Mouse (Mus musculus) hindbrain, postnatal 0 days (tissue): ENCODE measurements around the gene Tbc1d4. TPM values are rescaled to one million over a fixed set of nuclear protein-coding genes. Genes with fewer than 3 reads are reported as not detected.
"Not testable (repeated sequence)": the region's sequence is repeated elsewhere in the genome, so short reads cannot be mapped to it uniquely, and the experiment has no call there.

ENCODE experiments used
- ATAC-seq: fragments of 200-750 bp; cut with Nextera tagmentation; 2 replicates; pipeline ENCODE4 v1.8.0; 2017; ENCODE audit warnings: mild to moderate bottlenecking, moderate TSS enrichment, moderate library complexity
- DNase-seq: peaks from one replicate; pipeline ENCODE4 v3.0.0-alpha.2; 2015; ENCODE audit warnings: low spot score
- H3K27ac ChIP-seq: fragments of 300-500 bp; sonication (generic); 2 replicates; pipeline ENCODE4 v1.5.1; 2014; ENCODE audit warnings: mild to moderate bottlenecking
- H3K27me3 ChIP-seq: fragments of 300-500 bp; sonication (generic); 2 replicates; pipeline ENCODE4 v1.6.1; 2014; ENCODE audit warnings: low read length, mixed read lengths; ENCODE audit not compliant: insufficient read depth
- H3K36me3 ChIP-seq: fragments of 300-500 bp; sonication (generic); 2 replicates; pipeline ENCODE4 v1.6.1; 2014; ENCODE audit warnings: low read length, mixed read lengths; ENCODE audit not compliant: insufficient read depth
- H3K4me1 ChIP-seq: fragments of 300-500 bp; sonication (generic); 2 replicates; pipeline ENCODE4 v1.6.1; 2014; ENCODE audit warnings: antibody characterized with exemption, low read length, mixed read lengths; ENCODE audit not compliant: insufficient read depth
- H3K4me2 ChIP-seq: fragments of 300-500 bp; sonication (generic); 2 replicates; pipeline ENCODE4 v1.6.1; 2014; ENCODE audit warnings: low read depth, mild to moderate bottlenecking, low read length, moderate library complexity, mixed read lengths
- H3K4me3 ChIP-seq: fragments of 300-500 bp; sonication (generic); 2 replicates; pipeline ENCODE4 v1.5.1; 2014; ENCODE audit warnings: low read length
- H3K9ac ChIP-seq: fragments of 300-500 bp; sonication (generic); replicated peaks from 2 replicates; pipeline ENCODE4 v1.6.1; 2014; ENCODE audit warnings: mild to moderate bottlenecking, low read length, moderate library complexity, mixed read lengths
- H3K9me3 ChIP-seq: fragments of 300-500 bp; sonication (generic); 2 replicates; pipeline ENCODE4 v1.6.1; 2016; ENCODE audit warnings: low read length, mixed read lengths
- CTCF ChIP-seq: IDR thresholded peaks from 2 replicates; pipeline ENCODE4 v1.5.1; 2016; ENCODE audit warnings: antibody characterized with exemption, control low read depth, low read depth
- WGBS: fragments of 180-500 bp; shearing (Covaris S2); extraction: QIAGEN DNeasy Blood & Tissue Kit; methylation state at CpG from one replicate; pipeline ENCODE4 v1.1.7; 2014; 5-methylcytosine and 5-hydroxymethylcytosine counted together
- polyA plus RNA-seq: library from polyadenylated mRNA; unstranded; fragments of >200 nt; fragmentation: Nextera tagmentation; extraction: Ambion mirVana; gene quantifications from 2 replicates; pipeline ENCODE4 v1.2.1, GENCODE M21; 2015
- total RNA-seq: library from RNA; depleted of rRNA; stranded (reverse); fragments of >200 nt; gene quantifications from 2 replicates; pipeline ENCODE4 v1.2.3, GENCODE M21; 2014

Gene Tbc1d4
- total and polyA plus RNA-seq, 2 experiments from 2014 or later, result 11.5 to 29.5 TPM

- Histone ChIP-seq H3K4me2 (no peak overlapping the region), H3K9me3 (no peaks in the 10 kb centered on the region), H3K27ac (no peak overlapping the region), H3K4me3 (no peak overlapping the region), H3K9ac (no peak overlapping the region), H3K27me3 (no peaks in the 10 kb centered on the region), H3K4me1 (no peaks in the 10 kb centered on the region; the same call in 1 of the 2 replicates), H3K36me3 (no peaks in the 10 kb centered on the region)
- ATAC-seq (no peak), DNase-seq (no peak)
- 87% methylated on average over 13 of the region's 13 CpGs for WGBS
- TF ChIP-seq CTCF, result no peak
Measured at GRCm38 (mm10) chr14:101595301-101596080, 13.5 kb downstream of the Tbc1d4 start.

GRCm38 (mm10) chr14:101594001-101594400 lies 15.0 kb downstream of the Tbc1d4 start:
- Histone ChIP-seq H3K9me3 (no peaks in the 10 kb centered on the region), H3K4me2 (no peak overlapping the region), H3K9ac (no peak overlapping the region), H3K27me3 (no peaks in the 10 kb centered on the region), H3K36me3 (no peaks in the 10 kb centered on the region), H3K27ac (no peak overlapping the region), H3K4me1 (no peaks in the 10 kb centered on the region; the same call in 1 of the 2 replicates), H3K4me3 (no peak overlapping the region)
- ATAC-seq (no peak), DNase-seq (no peak)
- no peak for TF ChIP-seq CTCF
- WGBS, result 73% methylated on average over 5 of the region's 5 CpGs

- no peak for DNase-seq
Measured at GRCm38 (mm10) chr14:101593340-101593739, 15.7 kb downstream of the Tbc1d4 start.

GRCm38 (mm10) chr14:101591101-101591500 lies 17.9 kb downstream of the Tbc1d4 start:
- no peaks in the 10 kb centered on the region for H3K9me3 ChIP-seq
- ATAC-seq, result peak; percentile 45; the same call in 1 of the 2 replicates
- peak; percentile 33 for DNase-seq
- peaks cover 2% of the 10 kb centered on the region; the same call in 1 of the 2 replicates for H3K4me1 ChIP-seq
- H3K36me3 ChIP-seq, result no peaks in the 10 kb centered on the region
- H3K9ac ChIP-seq, result no peak overlapping the region
- no peak for TF ChIP-seq CTCF
- no peak overlapping the region for H3K4me3 ChIP-seq
- WGBS, result 43% methylated on average over 5 of the region's 5 CpGs
- H3K27ac ChIP-seq, result no peak overlapping the region
- H3K4me2 ChIP-seq, result no peak overlapping the region
- no peaks in the 10 kb centered on the region for H3K27me3 ChIP-seq

More at GRCm38 (mm10) chr14:101593340-101593739, 15.7 kb downstream of the Tbc1d4 start:
- no peak for ATAC-seq
- 79% methylated on average over 7 of the region's 7 CpGs for WGBS
- Histone ChIP-seq H3K4me1 (no peaks in the 10 kb centered on the region; the same call in 1 of the 2 replicates), H3K36me3 (no peaks in the 10 kb centered on the region), H3K27ac (no peak overlapping the region), H3K27me3 (no peaks in the 10 kb centered on the region), H3K9me3 (no peaks in the 10 kb centered on the region), H3K9ac (no peak overlapping the region), H3K4me2 (no peak overlapping the region), H3K4me3 (no peak overlapping the region)
- no peak for TF ChIP-seq CTCF

GRCm38 (mm10) chr14:101588209-101588991 lies 20.6 kb downstream of the Tbc1d4 start:
- ATAC-seq, H3K4me1 ChIP-seq: not testable (repeated sequence)
- 88% methylated on average over 2 of the region's 4 CpGs for WGBS

GRCm38 (mm10) chr14:101587366-101588040 lies 21.5 kb downstream of the Tbc1d4 start:
- not testable (repeated sequence) for H3K4me2 ChIP-seq, H3K4me3 ChIP-seq, H3K9ac ChIP-seq, H3K9me3 ChIP-seq, H3K4me1 ChIP-seq, DNase-seq, H3K36me3 ChIP-seq, H3K27me3 ChIP-seq, H3K27ac ChIP-seq
- WGBS, result 81% methylated on average over 4 of the region's 6 CpGs
- 0 out of 2 replicates have a peak, but pooled peaks have one; percentile 12 for ATAC-seq

More at GRCm38 (mm10) chr14:101588209-101588991, 20.6 kb downstream of the Tbc1d4 start:
- not testable (repeated sequence) for H3K36me3 ChIP-seq, H3K4me2 ChIP-seq, H3K4me3 ChIP-seq, H3K27ac ChIP-seq, H3K9me3 ChIP-seq, H3K27me3 ChIP-seq, DNase-seq, H3K9ac ChIP-seq
